Mouse (Mus musculus) forebrain, postnatal 0 days (tissue): Measurements from ENCODE around the gene Tbcd. TPM values are rescaled to one million over a fixed set of nuclear protein-coding genes. Genes with fewer than 3 reads are reported as not detected.

Experiments used
- ATAC-seq: fragments of 200-750 bp; cut with Nextera tagmentation; 2 replicates; pipeline ENCODE4 v1.8.0; 2017; ENCODE audit warnings: mild to moderate bottlenecking, moderate library complexity
- DNase-seq: peaks from one replicate; pipeline ENCODE4 v3.0.0-alpha.2; 2015
- H3K27ac ChIP-seq: fragments of 300-500 bp; sonication (generic); 2 replicates; pipeline ENCODE4 v1.5.1; 2014; ENCODE audit warnings: low read depth, mild to moderate bottlenecking, antibody characterized with exemption, low read length, moderate library complexity, mixed read lengths
- H3K27me3 ChIP-seq: fragments of 300-500 bp; sonication (generic); 2 replicates; pipeline ENCODE4 v1.6.1; 2014; ENCODE audit warnings: mild to moderate bottlenecking, low read length, mixed read lengths; ENCODE audit not compliant: insufficient read depth
- H3K36me3 ChIP-seq: fragments of 300-500 bp; sonication (generic); 2 replicates; pipeline ENCODE4 v1.6.1; 2014; ENCODE audit warnings: mild to moderate bottlenecking, moderate library complexity; ENCODE audit not compliant: insufficient read depth
- H3K4me1 ChIP-seq: fragments of 300-500 bp; sonication (generic); 2 replicates; pipeline ENCODE4 v1.6.1; 2014; ENCODE audit warnings: antibody characterized with exemption; ENCODE audit not compliant: insufficient read depth
- H3K4me2 ChIP-seq: fragments of 300-500 bp; sonication (generic); 2 replicates; pipeline ENCODE4 v1.6.1; 2014; ENCODE audit warnings: low read depth, mild to moderate bottlenecking, moderate library complexity
- H3K4me3 ChIP-seq: fragments of 300-500 bp; sonication (generic); 2 replicates; pipeline ENCODE4 v1.5.1; 2014; ENCODE audit warnings: low read depth, low read length, mixed read lengths
- H3K9ac ChIP-seq: fragments of 300-500 bp; sonication (generic); 2 replicates; pipeline ENCODE4 v1.6.1; 2014; ENCODE audit warnings: mild to moderate bottlenecking
- H3K9me3 ChIP-seq: fragments of 300-500 bp; sonication (generic); 2 replicates; pipeline ENCODE4 v1.6.1; 2016; ENCODE audit warnings: low read length
- CTCF ChIP-seq: sonication (generic); IDR thresholded peaks from 2 replicates; pipeline ENCODE4 v1.5.1; 2016; ENCODE audit warnings: antibody characterized with exemption, control low read depth, low read depth
- WGBS: fragments of 180-500 bp; shearing (Covaris S2); extraction: QIAGEN DNeasy Blood & Tissue Kit; methylation state at CpG from one replicate; pipeline ENCODE4 v1.1.7; 2014; 5-methylcytosine and 5-hydroxymethylcytosine counted together
- polyA plus RNA-seq: library from polyadenylated mRNA; unstranded; fragments of >200 nt; fragmentation: Nextera tagmentation; extraction: Ambion mirVana; gene quantifications from 2 replicates; pipeline ENCODE4 v1.2.1, GENCODE M21; 2015
- total RNA-seq: library from RNA; depleted of rRNA; stranded (reverse); fragments of >200 nt; gene quantifications from 2 replicates; pipeline ENCODE4 v1.2.3, GENCODE M21; 2014

Tbcd gene
- total and polyA plus RNA-seq, 2 experiments from 2014 or later: 56.5 to 90.8 TPM

DNA sequence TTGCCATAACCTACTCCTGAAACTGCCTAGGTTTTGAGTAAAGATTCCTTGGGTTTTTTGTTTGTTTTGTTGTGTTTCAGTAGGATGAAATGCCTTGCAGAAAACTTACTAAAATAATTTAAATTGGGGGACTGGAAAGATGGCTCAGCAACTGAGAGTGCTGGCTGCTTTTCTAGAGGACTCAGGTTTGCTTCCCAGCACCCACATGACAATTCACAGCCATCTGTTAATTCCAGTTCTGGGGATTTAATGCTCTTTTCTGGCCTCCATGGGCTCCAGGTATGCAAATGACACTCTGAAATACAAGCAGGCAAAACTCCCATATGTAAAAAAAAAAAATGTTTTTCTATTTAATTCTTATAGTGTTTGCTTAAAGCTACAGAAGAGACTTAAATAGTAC, 130.1 kb downstream of the Tbcd start:
- Histone ChIP-seq H3K9me3 (no peaks in the 10 kb centered on the region), H3K4me2 (no peak overlapping the region), H3K4me1 (no peaks in the 10 kb centered on the region), H3K27ac (no peak overlapping the region), H3K27me3 (no peaks in the 10 kb centered on the region), H3K36me3 (peaks cover 24% of the 10 kb centered on the region; the same call in 1 of the 2 replicates), H3K4me3 (no peak overlapping the region), H3K9ac (no peak overlapping the region)
- DNase-seq (peak; percentile 14), ATAC-seq (no peak)
- TF ChIP-seq CTCF: no peak

DNA sequence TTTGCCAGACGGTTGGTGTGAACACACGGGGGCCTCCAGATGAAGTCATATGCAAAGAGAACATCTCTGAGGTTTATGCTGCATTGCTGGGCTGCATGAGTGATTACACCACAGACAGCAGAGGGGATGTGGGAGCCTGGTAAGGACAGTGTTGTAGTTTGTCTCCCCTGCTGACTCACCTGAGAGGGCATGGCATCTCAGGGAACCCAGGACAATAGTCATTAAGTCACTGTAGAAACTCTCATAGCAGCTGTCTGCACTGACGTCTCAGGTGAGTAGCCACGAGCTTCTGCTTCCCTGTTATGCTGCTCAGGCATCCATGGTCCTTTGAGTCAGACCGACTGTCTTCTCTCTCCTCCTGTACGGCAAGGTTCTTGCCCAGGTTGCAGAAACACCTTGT, 145.5 kb downstream of the Tbcd start:
- Histone ChIP-seq H3K36me3 (peaks cover 84% of the 10 kb centered on the region), H3K4me3 (no peak overlapping the region), H3K9ac (no peak overlapping the region), H3K27me3 (no peaks in the 10 kb centered on the region), H3K9me3 (no peaks in the 10 kb centered on the region), H3K27ac (no peak overlapping the region), H3K4me2 (no peak overlapping the region), H3K4me1 (no peaks in the 10 kb centered on the region)
- no peak for TF ChIP-seq CTCF
- no peak for DNase-seq
- no peak for ATAC-seq
- 82% methylated on average over 6 of the region's 6 CpGs for WGBS

DNA sequence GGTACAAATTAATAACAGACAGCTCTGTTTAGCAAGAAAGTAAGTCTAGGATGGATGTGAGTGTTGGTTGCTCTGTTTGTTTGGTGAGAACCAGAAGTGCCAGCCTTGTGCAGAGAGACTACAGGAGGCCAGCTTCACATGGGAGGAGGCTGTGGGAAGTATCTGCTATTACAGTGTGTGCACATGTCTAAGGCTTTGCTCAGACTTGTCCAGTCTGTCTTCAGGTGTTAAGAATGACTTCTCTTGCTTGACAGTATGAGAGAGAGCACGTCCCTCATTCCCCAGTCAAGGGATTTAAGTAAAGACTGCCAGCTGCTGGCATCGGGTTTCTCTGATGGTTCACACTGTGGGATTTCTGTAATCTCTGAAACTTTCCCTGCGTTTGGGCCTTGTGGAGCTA, 149.7 kb downstream of the Tbcd start:
- ATAC-seq (no peak), DNase-seq (no peak)
- WGBS: 83% methylated on average over 3 of the region's 3 CpGs
- Histone ChIP-seq H3K9me3 (no peaks in the 10 kb centered on the region), H3K4me2 (no peak overlapping the region), H3K36me3 (peaks cover 91% of the 10 kb centered on the region), H3K27ac (no peak overlapping the region), H3K27me3 (no peaks in the 10 kb centered on the region), H3K4me3 (no peak overlapping the region), H3K4me1 (no peaks in the 10 kb centered on the region), H3K9ac (no peak overlapping the region)
- TF ChIP-seq CTCF: no peak

GRCm38 (mm10) chr11:121605604-121606003, 153.9 kb downstream of the Tbcd start:
- H3K4me3 ChIP-seq: no peak overlapping the region
- 94% methylated on average over 6 of the region's 6 CpGs for WGBS
- no peak for TF ChIP-seq CTCF
- no peaks in the 10 kb centered on the region for H3K4me1 ChIP-seq
- no peaks in the 10 kb centered on the region for H3K9me3 ChIP-seq
- no peak for DNase-seq
- H3K4me2 ChIP-seq: no peak overlapping the region
- no peaks in the 10 kb centered on the region for H3K27me3 ChIP-seq
- ATAC-seq: no peak
- H3K36me3 ChIP-seq: peaks cover 82% of the 10 kb centered on the region
- no peak overlapping the region for H3K27ac ChIP-seq
- H3K9ac ChIP-seq: no peak overlapping the region

- Histone ChIP-seq H3K36me3 (peaks cover 60% of the 10 kb centered on the region), H3K4me3 (no peak overlapping the region), H3K9me3 (no peaks in the 10 kb centered on the region), H3K4me2 (no peak overlapping the region), H3K9ac (no peak overlapping the region), H3K4me1 (no peaks in the 10 kb centered on the region), H3K27me3 (no peaks in the 10 kb centered on the region), H3K27ac (no peak overlapping the region)
- no peak for ATAC-seq
- TF ChIP-seq CTCF: no peak
- DNase-seq: no peak
Observed at GRCm38 (mm10) chr11:121610976-121611375, 159.2 kb downstream of the Tbcd start.

- H3K4me3 ChIP-seq: no peak overlapping the region
- H3K4me2 ChIP-seq: no peak overlapping the region
- H3K27me3 ChIP-seq: no peaks in the 10 kb centered on the region
- H3K9ac ChIP-seq: no peak overlapping the region
- H3K9me3 ChIP-seq: no peaks in the 10 kb centered on the region
- H3K27ac ChIP-seq: no peak overlapping the region
- H3K36me3 ChIP-seq: peaks cover 68% of the 10 kb centered on the region
- ATAC-seq (no peak), DNase-seq (no peak)
- H3K4me1 ChIP-seq: no peaks in the 10 kb centered on the region
- WGBS: 84% methylated on average over 3 of the region's 3 CpGs
- no peak for TF ChIP-seq CTCF
Observed at GRCm38 (mm10) chr11:121615961-121616485, 164.3 kb downstream of the Tbcd start.

DNA sequence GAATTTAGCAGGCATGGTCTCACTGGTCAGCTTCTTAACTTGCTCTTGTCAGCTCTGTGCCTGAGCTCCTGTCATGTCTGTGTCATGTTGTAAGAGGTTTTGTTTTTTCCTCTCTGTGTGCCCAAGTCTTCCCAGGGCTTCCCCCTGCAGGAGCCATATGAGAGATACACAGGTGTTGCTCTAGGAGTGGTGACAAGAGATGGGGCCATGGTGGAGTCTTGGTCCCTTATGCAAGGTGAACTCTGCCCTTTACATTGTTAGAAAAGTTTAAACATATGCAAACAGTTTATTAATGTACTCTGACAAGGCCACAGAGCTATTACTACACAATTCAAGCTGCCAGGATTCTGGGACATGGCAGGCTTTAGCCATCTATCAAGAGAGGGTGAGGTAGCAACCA, 164.8 kb downstream of the Tbcd start:
- DNase-seq (no peak), ATAC-seq (no peak)
- Histone ChIP-seq H3K4me2 (no peak overlapping the region), H3K27ac (no peak overlapping the region), H3K27me3 (no peaks in the 10 kb centered on the region), H3K4me1 (no peaks in the 10 kb centered on the region), H3K4me3 (no peak overlapping the region), H3K9me3 (no peaks in the 10 kb centered on the region), H3K9ac (no peak overlapping the region), H3K36me3 (peaks cover 65% of the 10 kb centered on the region)
- no peak for TF ChIP-seq CTCF

DNA sequence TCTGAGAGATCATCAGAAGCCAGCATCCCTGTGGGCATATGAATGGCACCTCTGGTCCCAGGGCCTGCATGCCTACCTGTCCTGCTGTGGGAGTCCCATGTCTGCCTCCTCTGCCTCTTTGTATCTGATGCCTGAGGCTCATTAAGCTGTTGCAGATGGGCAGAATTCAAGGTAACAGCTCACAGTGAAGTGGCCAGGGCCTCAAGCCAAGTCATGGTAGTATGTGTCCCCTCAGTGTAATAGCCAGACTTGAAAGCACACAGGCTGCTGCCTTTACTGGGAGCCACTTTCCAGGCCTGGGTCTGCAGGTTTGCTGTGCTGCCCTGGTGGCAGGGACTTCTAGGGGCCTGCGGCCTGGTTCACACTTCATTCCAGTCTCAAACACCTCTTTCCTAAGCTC, 165.6 kb downstream of the Tbcd start:
- no peak overlapping the region for H3K9ac ChIP-seq
- H3K9me3 ChIP-seq: no peaks in the 10 kb centered on the region
- DNase-seq (no peak), ATAC-seq (no peak)
- H3K4me1 ChIP-seq: no peaks in the 10 kb centered on the region
- H3K27me3 ChIP-seq: no peaks in the 10 kb centered on the region
- no peak overlapping the region for H3K4me3 ChIP-seq
- WGBS: 100% methylated on average over 1 of the region's 1 CpGs
- H3K4me2 ChIP-seq: no peak overlapping the region
- no peak overlapping the region for H3K27ac ChIP-seq
- no peak for TF ChIP-seq CTCF
- peaks cover 71% of the 10 kb centered on the region for H3K36me3 ChIP-seq
